Mouse (Mus musculus): Measurements from ENCODE around the gene Polr3b.

DNA sequence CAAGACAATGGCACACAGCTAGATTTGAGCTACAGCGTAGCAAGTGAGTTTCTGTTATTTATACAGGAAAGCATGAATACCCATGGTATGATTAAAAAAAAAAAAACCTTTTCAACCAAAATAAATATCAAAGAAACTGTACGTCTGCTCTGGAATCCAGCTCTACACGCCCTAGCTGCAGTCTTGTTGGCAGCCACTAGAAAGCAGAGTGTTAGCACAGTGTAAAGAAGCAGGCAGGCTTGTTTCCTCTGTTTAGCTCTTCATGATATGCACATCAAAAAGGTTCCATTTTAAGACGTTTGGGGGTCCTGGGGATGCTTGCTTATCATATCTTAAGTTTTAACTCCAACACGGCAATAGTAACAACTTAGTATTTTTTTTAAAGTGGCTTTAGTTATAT lies 89.8 kb downstream of the Polr3b start:
- TF ChIP-seq CTCF (conservative IDR thresholded peaks at IDR 0.05; ENCODE audit: low read length), result no peak
- no peak for TF ChIP-seq POU5F1 (IDR thresholded peaks at IDR 0.05; ENCODE audit: borderline replicate concordance, low read length)
- TF ChIP-seq NANOG (IDR thresholded peaks at IDR 0.05; ENCODE audit: borderline replicate concordance, low read length), result no peak
